Mouse (Mus musculus) myocyte (in vitro differentiated cells): ENCODE measurements around the gene Smg9.

ENCODE experiments used
- CEBPB ChIP-seq: IDR thresholded peaks from 2 replicates; pipeline ENCODE4 v1.6.1; 2011; ENCODE audit warnings: mild to moderate bottlenecking, moderate library complexity; ENCODE audit not compliant: poor library complexity, insufficient read depth, severe bottlenecking
- E2F4 ChIP-seq: IDR thresholded peaks from one replicate; pipeline ENCODE4 v1.6.1; 2011; ENCODE audit warnings: mild to moderate bottlenecking, control low read depth, moderate library complexity; ENCODE audit not compliant: insufficient read depth
- MAX ChIP-seq: IDR thresholded peaks from one replicate; pipeline ENCODE4 v1.6.1; 2011; ENCODE audit warnings: low read depth, mild to moderate bottlenecking, control low read depth
- MYOD1 ChIP-seq, 3 experiments: IDR thresholded peaks; one replicate each; pipeline ENCODE4 v1.6.1; 2011; ENCODE audit warnings: control low read depth in 2 of 3, low read depth in 2 of 3, mild to moderate bottlenecking in 2 of 3, moderate library complexity in 1 of 3; ENCODE audit not compliant: insufficient read length in 2 of 3, control insufficient read depth in 1 of 3
- MYOG ChIP-seq, 3 experiments: IDR thresholded peaks; one replicate each; pipeline ENCODE4 v1.6.1; 2011; ENCODE audit warnings: control low read depth in 2 of 3, low read depth in 2 of 3, mild to moderate bottlenecking in 2 of 3; ENCODE audit not compliant: insufficient read length in 2 of 3, control insufficient read depth in 1 of 3, insufficient read depth in 1 of 3
- POLR2A ChIP-seq: IDR thresholded peaks from one replicate; pipeline ENCODE4 v1.6.1; 2011; ENCODE audit warnings: low read depth, mild to moderate bottlenecking, control low read depth, moderate library complexity; ENCODE audit not compliant: insufficient read length
- POLR2AphosphoS2 ChIP-seq: IDR thresholded peaks from one replicate; pipeline ENCODE4 v1.6.1; 2011; ENCODE audit warnings: low read depth, control low read depth; ENCODE audit not compliant: insufficient read length
- REST ChIP-seq: IDR thresholded peaks from one replicate; pipeline ENCODE4 v1.6.1; 2011; ENCODE audit warnings: mild to moderate bottlenecking, control low read depth, moderate library complexity; ENCODE audit not compliant: insufficient read depth, insufficient read length
- TCF3 ChIP-seq: IDR thresholded peaks from one replicate; pipeline ENCODE4 v1.6.1; 2011; ENCODE audit warnings: low read depth, control low read depth; ENCODE audit not compliant: insufficient read length

- TF ChIP-seq POLR2A (peak; percentile 89), E2F4 (no peak), MAX (no peak), POLR2AphosphoS2 (peak; percentile 24), MYOD1 (IDR thresholded peaks at IDR 0.05; ENCODE audit: control insufficient read depth in 1 of 3, insufficient read length in 2 of 3, low read depth in 2 of 3) (no peak), MYOG (IDR thresholded peaks at IDR 0.05; ENCODE audit: control insufficient read depth in 1 of 3, insufficient read depth in 1 of 3, insufficient read length in 2 of 3, low read depth in 2 of 3) (no peak), CEBPB (no peak), TCF3 (no peak), REST (no peak)
These were observed 63.2 kb downstream of the Smg9 start, which contains the start of gene Plaur for GRCm38 (mm10) chr7:24462388-24463319.
